Comparison of ENCODE assay signal across 8 mouse cellular contexts in the genomic region with DNA sequence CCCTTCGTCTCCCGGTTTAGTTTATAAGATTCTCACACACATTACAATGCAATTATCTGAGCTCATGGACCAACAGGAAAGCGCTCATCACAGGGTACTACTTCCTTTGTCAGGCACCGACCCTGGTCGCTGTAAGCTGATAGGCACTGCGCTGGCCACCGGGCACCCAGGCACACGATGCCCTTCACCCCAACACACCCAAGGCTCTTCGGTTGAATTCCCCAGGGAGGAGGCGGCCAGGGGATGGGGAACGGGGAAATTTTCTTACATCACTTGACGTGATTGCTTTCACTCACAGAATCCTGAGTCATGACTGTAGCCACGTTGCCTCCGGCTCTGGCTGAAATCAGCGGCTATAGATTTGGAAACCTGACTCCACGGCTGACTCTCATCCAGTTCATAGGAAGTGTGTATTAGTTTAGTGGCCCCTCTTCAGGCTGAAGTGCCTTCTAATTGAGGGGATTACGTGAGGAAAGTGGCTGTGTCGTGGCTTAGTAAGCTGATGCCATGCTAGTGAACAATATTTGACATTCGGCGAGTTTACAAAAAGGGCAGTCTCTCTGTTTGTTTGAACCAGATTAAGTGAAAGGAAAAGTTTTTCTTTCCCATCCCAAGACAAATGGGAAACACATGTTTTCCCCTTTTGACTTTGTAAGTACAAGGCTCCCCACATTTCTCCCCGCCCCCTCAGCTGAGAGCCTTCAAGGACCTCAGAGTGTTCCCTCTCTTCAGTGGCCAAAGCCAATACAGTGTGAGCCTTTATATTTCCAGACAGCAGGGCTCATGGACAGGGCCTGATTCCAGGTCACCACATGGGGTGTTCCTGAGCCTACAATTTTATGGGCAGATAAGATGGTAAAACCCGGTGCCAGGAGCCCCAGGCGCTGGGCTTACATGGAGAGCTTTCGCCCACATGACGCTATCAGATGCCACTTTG. TPM values are rescaled to one million over a fixed set of nuclear protein-coding genes. Genes with fewer than 3 reads are reported as not detected.
A peak's percentile ranks its signal among the peaks of the same experiment; 100 is the strongest.
DNase-seq lines count a peak whose midpoint lies in the region; ATAC-seq and TF ChIP-seq lines count a peak whose summit lies in the region.

No protein-coding gene starts in this region.

- TF ChIP-seq EP300 in liver, postnatal 0 days (IDR thresholded peaks at IDR 0.05; ENCODE audit: low read depth), result no peak

- no peak for DNase-seq in liver, embryonic 11.5 days (ENCODE audit: low spot score)
- DNase-seq in liver, postnatal 0 days, result no peak
- peak; percentile 78 for DNase-seq in embryo, embryonic 10 days (ENCODE audit: low spot score)
- no peak for DNase-seq in B cell, adult 2 months
- no peak for DNase-seq in ovary, postnatal 36 days (ENCODE audit: low spot score)
- no peak for DNase-seq in right cerebral cortex, postnatal 4 days

- H3K4me3 ChIP-seq in liver, embryonic 11.5 days (ENCODE audit: low read depth, low read length), result no peak overlapping the region
- no peak overlapping the region for H3K4me3 ChIP-seq in liver, postnatal 0 days (ENCODE audit: low read depth, low read length)
- H3K4me3 ChIP-seq in heart, embryonic 15.5 days, result 0 out of 2 replicates have a peak overlapping the region, but pooled peaks have one; percentile 7
- H3K4me3 ChIP-seq in midbrain, embryonic 13.5 days (replicated peaks), result no peak overlapping the region

- 47% methylated on average over 25 of the region's 25 CpGs for WGBS in liver, embryonic 11.5 days
- WGBS in liver, postnatal 0 days (ENCODE audit: insufficient replicate concordance), result 45% methylated on average over 25 of the region's 25 CpGs
- 33% methylated on average over 25 of the region's 25 CpGs for WGBS in heart, embryonic 15.5 days
- WGBS in midbrain, embryonic 13.5 days, result 48% methylated on average over 25 of the region's 25 CpGs

- 0 out of 2 replicates have a peak, but pooled peaks cover 3% of the 10 kb centered on the region for H3K4me1 ChIP-seq in liver, embryonic 11.5 days (replicated peaks; ENCODE audit: control insufficient read depth, insufficient read depth, low read length)
- no peaks in the 10 kb centered on the region for H3K4me1 ChIP-seq in liver, postnatal 0 days (ENCODE audit: insufficient read depth)
- H3K4me1 ChIP-seq in heart, embryonic 15.5 days (replicated peaks), result peaks cover 18% of the 10 kb centered on the region
- H3K4me1 ChIP-seq in midbrain, embryonic 13.5 days (replicated peaks), result peaks cover 7% of the 10 kb centered on the region

- TF ChIP-seq CTCF in liver, postnatal 0 days (IDR thresholded peaks at IDR 0.05; ENCODE audit: low read depth), result no peak

- H3K27me3 ChIP-seq in liver, embryonic 11.5 days (replicated peaks; ENCODE audit: control insufficient read depth, insufficient read depth, low read length), result peaks cover 2% of the 10 kb centered on the region; the same call in 1 of the 2 replicates
- no peaks in the 10 kb centered on the region for H3K27me3 ChIP-seq in liver, postnatal 0 days (ENCODE audit: insufficient read depth, low read length)
- 0 out of 2 replicates have a peak, but pooled peaks cover 5% of the 10 kb centered on the region for H3K27me3 ChIP-seq in heart, embryonic 15.5 days
- 0 out of 2 replicates have a peak, but pooled peaks cover 7% of the 10 kb centered on the region for H3K27me3 ChIP-seq in midbrain, embryonic 13.5 days

- H3K4me2 ChIP-seq in liver, embryonic 11.5 days, result peak overlapping the region; percentile 33
- no peak overlapping the region for H3K4me2 ChIP-seq in liver, postnatal 0 days (ENCODE audit: low read depth, low read length)
- peak overlapping the region; percentile 27 for H3K4me2 ChIP-seq in heart, embryonic 15.5 days
- peak overlapping the region; percentile 26 for H3K4me2 ChIP-seq in midbrain, embryonic 13.5 days (replicated peaks)

- no peaks in the 10 kb centered on the region for H3K9me3 ChIP-seq in liver, embryonic 11.5 days (ENCODE audit: control insufficient read depth, low read length)
- no peaks in the 10 kb centered on the region for H3K9me3 ChIP-seq in liver, postnatal 0 days (ENCODE audit: low read length)
- H3K9me3 ChIP-seq in heart, embryonic 15.5 days (replicated peaks), result no peaks in the 10 kb centered on the region
- no peaks in the 10 kb centered on the region for H3K9me3 ChIP-seq in midbrain, embryonic 13.5 days

- H3K27ac ChIP-seq in liver, embryonic 11.5 days (ENCODE audit: low read depth, low read length), result peak overlapping the region; percentile 34; the same call in 1 of the 2 replicates
- H3K27ac ChIP-seq in liver, postnatal 0 days (ENCODE audit: low read depth), result no peak overlapping the region
- peak overlapping the region; percentile 40; the same call in 1 of the 2 replicates for H3K27ac ChIP-seq in heart, embryonic 15.5 days
- H3K27ac ChIP-seq in midbrain, embryonic 13.5 days, result no peak overlapping the region

- no peaks in the 10 kb centered on the region for H3K36me3 ChIP-seq in liver, embryonic 11.5 days (ENCODE audit: control insufficient read depth, insufficient read depth, low read length)
- no peaks in the 10 kb centered on the region for H3K36me3 ChIP-seq in liver, postnatal 0 days (replicated peaks; ENCODE audit: insufficient read depth, low read length)
- no peaks in the 10 kb centered on the region for H3K36me3 ChIP-seq in heart, embryonic 15.5 days
- H3K36me3 ChIP-seq in midbrain, embryonic 13.5 days, result no peaks in the 10 kb centered on the region

- no peak overlapping the region for H3K9ac ChIP-seq in liver, embryonic 11.5 days (ENCODE audit: low read depth, low read length)
- no peak overlapping the region for H3K9ac ChIP-seq in liver, postnatal 0 days (replicated peaks)
- no peak overlapping the region; the same call in 1 of the 2 replicates for H3K9ac ChIP-seq in heart, embryonic 15.5 days
- 0 out of 2 replicates have a peak overlapping the region, but pooled peaks have one; percentile 28 for H3K9ac ChIP-seq in midbrain, embryonic 13.5 days (replicated peaks)

- ATAC-seq in liver, embryonic 11.5 days (replicated peaks; ENCODE audit: low FRiP score), result no peak
- ATAC-seq in liver, postnatal 0 days, result no peak
- ATAC-seq in heart, embryonic 15.5 days (replicated peaks; ENCODE audit: insufficient number of reproducible peaks, insufficient read depth, low FRiP score, low read depth), result 0 out of 2 replicates have a peak, but pooled peaks have one; percentile 39
- ATAC-seq in midbrain, embryonic 13.5 days, result no peak

RNA-seq across cellular contexts. Expression of a gene that starts 51.4 kb away (rescaled TPM):
- 0.06 TPM in 1 of 2 replicates, not detected in the other for polyA plus RNA-seq in liver, embryonic 11.5 days (2014; fragmentation: Nextera tagmentation; extraction: Ambion mirVana)
- not detected in 2 replicates for polyA plus RNA-seq in liver, postnatal 0 days (2015; fragmentation: Nextera tagmentation; extraction: Ambion mirVana)
- polyA plus RNA-seq in heart, embryonic 15.5 days (2015; fragmentation: Nextera tagmentation; extraction: Ambion mirVana), result 0.23 and 0.55 TPM in 2 replicates
- polyA plus RNA-seq in midbrain, embryonic 13.5 days (2015; fragmentation: Nextera tagmentation; extraction: Ambion mirVana), result 0.19 TPM in 1 of 2 replicates, not detected in the other

Comparison
In these comparisons a context has a peak if more than half of its experiments do, and no peak if none do; other contexts are left out.
1. H3K27ac ChIP-seq: peak in liver, embryonic 11.5 days (single experiment) and heart, embryonic 15.5 days (single experiment); none in liver, postnatal 0 days (single experiment) and midbrain, embryonic 13.5 days (single experiment).